Mouse (Mus musculus): ENCODE results near the gene Mettl7b. TPM values are rescaled to one million over a fixed set of nuclear protein-coding genes. Genes with fewer than 3 reads are reported as not detected.

Gene Mettl7b
- polyA plus RNA-seq, 1 experiment from 2014 or later = not detected

DNA sequence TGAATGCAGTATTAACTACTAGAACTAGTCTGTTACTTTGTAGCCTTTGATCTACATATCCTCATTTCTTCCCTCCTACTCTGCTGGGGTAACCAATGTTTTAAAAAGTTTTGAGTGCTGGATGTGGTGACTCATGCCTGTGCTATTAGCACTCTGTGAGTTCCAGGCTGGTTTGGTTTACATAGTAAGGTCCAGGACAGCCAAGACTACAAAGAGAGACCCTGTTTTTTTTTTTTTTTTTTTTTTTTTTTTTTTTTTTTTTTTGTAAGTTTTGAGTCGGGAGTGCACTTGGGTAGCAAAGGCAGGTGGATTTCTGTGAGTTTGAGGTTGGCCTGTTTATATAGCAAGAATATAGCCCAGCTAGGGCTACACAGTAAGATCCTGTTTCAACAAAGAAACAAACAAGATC is 7.6 kb upstream of the Mettl7b start:
- H3K36me3 ChIP-seq (ENCODE audit: inconsistent target) = no peaks in the 10 kb centered on the region
- no peak overlapping the region for H3K27ac ChIP-seq
- no peak overlapping the region for H3K4me3 ChIP-seq (ENCODE audit: inconsistent target)
- H3K79me2 ChIP-seq (ENCODE audit: inconsistent target) = no peaks in the 10 kb centered on the region
- 67% methylated on average over 1 of the region's 1 CpGs for WGBS (ENCODE audit: missing documents)

DNA sequence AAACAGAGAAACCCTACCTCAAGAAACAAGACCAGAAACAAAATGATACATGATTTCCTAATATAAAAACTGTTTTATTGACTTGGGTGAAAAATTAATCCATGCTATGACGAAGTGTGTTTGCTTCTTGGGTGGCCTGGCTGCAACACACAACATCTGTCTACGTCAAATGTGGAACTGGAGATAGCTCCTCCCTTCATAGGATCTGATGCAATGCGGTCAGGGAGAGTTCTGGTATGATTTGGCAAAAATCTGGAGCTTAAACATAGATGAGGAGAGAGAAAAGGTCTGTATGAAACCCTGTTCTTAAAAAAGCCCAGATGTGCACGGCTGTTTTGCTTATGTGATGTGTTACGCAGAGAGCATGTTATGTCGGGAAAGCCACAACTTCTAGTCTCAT is 5.1 kb upstream of the Mettl7b start:
- Histone ChIP-seq H3K79me2 (ENCODE audit: inconsistent target) (no peaks in the 10 kb centered on the region), H3K36me3 (ENCODE audit: inconsistent target) (no peaks in the 10 kb centered on the region), H3K4me3 (ENCODE audit: inconsistent target) (no peak overlapping the region), H3K27ac (no peak overlapping the region)
- WGBS (ENCODE audit: missing documents) = 36% methylated on average over 6 of the region's 6 CpGs

- Histone ChIP-seq H3K36me3 (ENCODE audit: inconsistent target) (no peaks in the 10 kb centered on the region), H3K79me2 (ENCODE audit: inconsistent target) (no peaks in the 10 kb centered on the region), H3K4me3 (ENCODE audit: inconsistent target) (no peak overlapping the region), H3K27ac (no peak overlapping the region)
- WGBS (ENCODE audit: missing documents) = 96% methylated on average over 2 of the region's 2 CpGs
These were observed 4.2 kb upstream of the Mettl7b start for GRCm38 (mm10) chr10:128964961-128965360.

DNA sequence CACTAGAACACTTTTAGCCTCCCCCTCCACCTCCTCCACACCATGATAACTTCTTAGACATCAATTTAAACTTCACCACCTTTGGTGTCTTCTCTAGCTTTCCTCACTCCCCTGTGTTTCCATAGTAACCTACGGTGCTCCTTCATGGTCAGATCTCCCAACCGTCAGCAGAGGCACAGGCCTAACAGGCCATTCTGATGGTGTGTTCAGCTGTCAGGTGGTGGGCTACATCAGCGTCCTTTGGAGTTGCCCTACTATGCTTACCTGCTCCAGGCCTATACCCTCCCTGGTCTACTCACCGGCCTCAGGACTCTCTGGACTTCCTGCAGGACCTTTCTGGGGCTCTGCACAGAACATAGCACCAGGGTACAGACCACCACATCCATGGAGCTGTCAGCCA is 646 bp downstream of the Mettl7b start:
- WGBS (ENCODE audit: missing documents) = 84% methylated on average over 4 of the region's 4 CpGs
- no peaks in the 10 kb centered on the region for H3K36me3 ChIP-seq (ENCODE audit: inconsistent target)
- no peak overlapping the region for H3K27ac ChIP-seq
- H3K4me3 ChIP-seq (ENCODE audit: inconsistent target) = no peak overlapping the region
- no peaks in the 10 kb centered on the region for H3K79me2 ChIP-seq (ENCODE audit: inconsistent target)

DNA sequence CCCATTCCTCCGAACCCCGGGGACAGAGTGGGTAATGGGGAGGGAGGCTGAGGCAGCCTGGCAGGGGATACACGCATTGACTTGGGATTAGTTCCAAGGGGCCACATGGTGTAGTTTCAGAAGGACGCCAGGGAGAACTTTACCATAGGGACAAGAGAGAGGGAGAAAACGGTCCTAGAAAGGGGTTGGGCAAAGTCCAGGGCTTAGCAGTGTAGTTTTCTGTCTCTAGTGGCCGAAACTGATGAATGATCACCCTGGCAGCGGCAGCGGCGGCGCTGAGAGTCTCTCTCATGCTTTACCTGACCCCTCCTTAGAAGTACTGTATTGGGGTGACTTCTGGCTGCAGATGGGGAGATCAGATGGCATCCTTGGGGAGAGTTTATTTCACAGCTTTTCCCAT is 2.4 kb downstream of the Mettl7b start:
- 87% methylated on average over 10 of the region's 10 CpGs for WGBS (ENCODE audit: missing documents)
- H3K4me3 ChIP-seq (ENCODE audit: inconsistent target) = no peak overlapping the region
- no peaks in the 10 kb centered on the region for H3K36me3 ChIP-seq (ENCODE audit: inconsistent target)

DNA sequence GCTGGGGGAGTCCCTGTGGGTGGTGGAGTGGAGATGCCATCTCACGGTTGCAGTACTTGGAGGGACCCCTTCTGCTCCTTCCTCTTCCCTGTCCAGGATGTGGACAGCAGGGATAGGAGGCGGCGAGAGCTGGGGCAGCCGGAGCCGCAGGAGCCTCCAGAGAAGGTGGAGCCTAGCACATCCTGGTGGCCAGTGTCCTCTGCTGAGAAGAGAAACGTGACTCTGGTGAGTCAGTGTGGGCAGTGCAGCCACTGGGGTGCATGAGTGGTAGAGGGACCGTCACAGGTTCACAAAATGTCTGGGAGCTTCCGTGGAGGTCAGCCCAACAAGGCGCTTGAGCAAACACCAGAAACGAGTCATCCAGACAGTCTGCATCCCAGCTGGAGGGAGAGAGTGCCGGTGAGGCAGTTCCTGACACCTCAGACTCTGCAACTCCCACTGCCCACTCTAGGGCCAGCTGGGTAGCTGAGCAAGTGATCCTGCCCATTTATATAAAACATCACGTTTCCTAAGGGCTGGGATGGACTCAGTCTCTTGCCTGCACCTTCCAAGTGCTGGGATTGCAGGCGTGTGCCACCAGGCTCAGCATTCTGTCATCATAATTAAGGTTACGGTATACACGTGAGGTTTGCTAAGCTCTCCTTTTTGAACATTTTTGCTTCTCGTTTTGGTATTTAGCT is 10.4 kb downstream of the Mettl7b start:
- no peak overlapping the region for H3K27ac ChIP-seq
- H3K4me3 ChIP-seq (ENCODE audit: inconsistent target) = no peak overlapping the region
- H3K79me2 ChIP-seq (ENCODE audit: inconsistent target) = no peaks in the 10 kb centered on the region
- 73% methylated on average over 16 of the region's 16 CpGs for WGBS (ENCODE audit: missing documents)
- H3K36me3 ChIP-seq (ENCODE audit: inconsistent target) = no peaks in the 10 kb centered on the region

More for the DNA sequence above, 2.4 kb downstream of the Mettl7b start:
- no peaks in the 10 kb centered on the region for H3K79me2 ChIP-seq (ENCODE audit: inconsistent target)
- H3K27ac ChIP-seq = no peak overlapping the region

DNA sequence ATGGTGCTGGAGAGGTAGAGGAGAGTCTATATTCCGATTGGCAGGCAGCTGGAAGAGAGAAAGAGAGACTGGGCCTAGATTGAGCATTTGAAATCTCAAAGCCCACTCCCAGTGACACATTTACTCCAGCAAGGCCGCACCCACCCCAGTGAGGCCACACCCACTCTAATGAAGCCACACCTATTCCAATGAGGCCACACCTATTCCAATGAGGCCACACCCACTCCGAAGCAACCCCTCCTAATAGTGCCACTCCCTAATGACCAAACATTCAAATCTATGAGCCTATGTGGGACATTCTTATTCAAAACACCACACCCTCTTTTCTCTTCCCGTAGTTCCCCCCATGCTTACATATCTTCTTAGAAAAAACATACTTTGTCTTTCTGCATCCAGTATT is 13.3 kb downstream of the Mettl7b start:
- Histone ChIP-seq H3K4me3 (ENCODE audit: inconsistent target) (no peak overlapping the region), H3K36me3 (ENCODE audit: inconsistent target) (no peaks in the 10 kb centered on the region), H3K27ac (no peak overlapping the region), H3K79me2 (ENCODE audit: inconsistent target) (no peaks in the 10 kb centered on the region)
- 83% methylated on average over 4 of the region's 4 CpGs for WGBS (ENCODE audit: missing documents)

DNA sequence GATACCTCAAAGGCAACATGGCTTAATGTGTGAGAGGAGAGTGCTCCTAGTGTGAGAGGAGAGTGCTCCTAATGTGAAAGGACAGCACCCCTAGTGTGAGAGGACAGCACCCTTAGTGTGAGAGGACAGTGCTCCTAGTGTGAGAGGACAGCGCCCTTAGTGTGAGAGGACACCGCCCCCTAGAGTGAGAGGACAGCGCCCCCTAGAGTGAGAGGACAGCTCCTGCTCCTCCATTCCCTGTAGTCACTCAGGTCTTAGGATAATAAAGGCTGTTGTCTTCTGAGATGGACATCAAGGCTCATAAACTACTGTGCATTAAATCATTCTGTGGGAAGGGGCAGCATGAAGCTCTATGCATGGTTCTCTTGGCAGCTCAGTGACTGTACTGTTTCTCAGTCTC is 15.1 kb downstream of the Mettl7b start:
- Histone ChIP-seq H3K4me3 (ENCODE audit: inconsistent target) (no peak overlapping the region), H3K27ac (no peak overlapping the region), H3K36me3 (ENCODE audit: inconsistent target) (no peaks in the 10 kb centered on the region), H3K79me2 (ENCODE audit: inconsistent target) (no peaks in the 10 kb centered on the region)
- WGBS (ENCODE audit: missing documents) = 27% methylated on average over 3 of the region's 3 CpGs

GRCm38 (mm10) chr10:128940475-128941061 is 20.2 kb downstream of the Mettl7b start:
- Histone ChIP-seq H3K36me3 (ENCODE audit: inconsistent target) (no peaks in the 10 kb centered on the region), H3K79me2 (ENCODE audit: inconsistent target) (no peaks in the 10 kb centered on the region), H3K27ac (no peak overlapping the region), H3K4me3 (ENCODE audit: inconsistent target) (no peak overlapping the region)
- 85% methylated on average over 10 of the region's 10 CpGs for WGBS (ENCODE audit: missing documents)

GRCm38 (mm10) chr10:128938974-128939373 is 21.8 kb downstream of the Mettl7b start:
- H3K4me3 ChIP-seq (ENCODE audit: inconsistent target) = no peak overlapping the region
- whole genome bisulfite sequencing (ENCODE audit: missing documents) = 81% methylated on average over 5 of the region's 5 CpGs
- no peak overlapping the region for H3K27ac ChIP-seq

GRCm38 (mm10) chr10:128938457-128938856 is 22.3 kb downstream of the Mettl7b start:
- no peaks in the 10 kb centered on the region for H3K36me3 ChIP-seq (ENCODE audit: inconsistent target)
- H3K27ac ChIP-seq = no peak overlapping the region
- H3K4me3 ChIP-seq (ENCODE audit: inconsistent target) = no peak overlapping the region
- WGBS (ENCODE audit: missing documents) = 84% methylated on average over 9 of the region's 9 CpGs
- H3K79me2 ChIP-seq (ENCODE audit: inconsistent target) = no peaks in the 10 kb centered on the region

More at GRCm38 (mm10) chr10:128938974-128939373, 21.8 kb downstream of the Mettl7b start:
- no peaks in the 10 kb centered on the region for H3K36me3 ChIP-seq (ENCODE audit: inconsistent target)
- no peaks in the 10 kb centered on the region for H3K79me2 ChIP-seq (ENCODE audit: inconsistent target)

DNA sequence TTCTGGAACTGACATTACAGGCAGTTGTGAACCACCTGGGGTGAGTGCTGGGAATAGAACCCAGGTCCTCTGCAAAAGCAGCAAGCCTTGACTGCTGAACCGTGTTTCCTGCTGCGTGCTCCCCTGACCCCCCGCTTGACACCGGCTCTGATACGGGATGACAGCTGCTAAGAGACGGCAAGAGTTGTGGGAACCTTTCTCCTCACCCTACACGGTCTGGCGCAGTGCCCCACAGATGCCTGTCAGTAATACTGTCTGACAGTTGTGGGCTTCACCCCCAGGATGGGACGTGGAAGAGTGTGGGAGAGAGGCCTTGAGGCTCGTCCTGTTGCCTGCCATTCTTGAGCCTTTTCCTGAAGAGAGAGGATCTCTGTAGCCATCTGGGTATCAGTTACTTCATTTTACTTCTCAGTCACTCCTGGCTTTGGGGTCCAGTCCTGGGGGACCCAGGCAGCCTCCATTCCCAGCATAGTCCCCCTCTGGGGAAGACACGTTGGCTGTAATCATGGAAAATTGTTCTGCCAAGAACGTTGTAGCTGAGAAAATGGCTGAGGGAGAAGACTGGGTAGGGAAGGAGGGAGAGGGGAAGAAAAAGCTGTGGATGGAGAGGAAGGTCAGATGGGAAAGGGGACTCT is 22.9 kb downstream of the Mettl7b start:
- no peaks in the 10 kb centered on the region for H3K79me2 ChIP-seq (ENCODE audit: inconsistent target)
- no peak overlapping the region for H3K27ac ChIP-seq
- WGBS (ENCODE audit: missing documents) = 80% methylated on average over 12 of the region's 12 CpGs
- H3K4me3 ChIP-seq (ENCODE audit: inconsistent target) = no peak overlapping the region
- H3K36me3 ChIP-seq (ENCODE audit: inconsistent target) = no peaks in the 10 kb centered on the region

GRCm38 (mm10) chr10:128935826-128936440 is 24.9 kb downstream of the Mettl7b start:
- no peak overlapping the region for H3K4me3 ChIP-seq (ENCODE audit: inconsistent target)
- no peak overlapping the region for H3K27ac ChIP-seq
- H3K79me2 ChIP-seq (ENCODE audit: inconsistent target) = no peaks in the 10 kb centered on the region
- H3K36me3 ChIP-seq (ENCODE audit: inconsistent target) = no peaks in the 10 kb centered on the region
- 82% methylated on average over 8 of the region's 8 CpGs for WGBS (ENCODE audit: missing documents)

DNA sequence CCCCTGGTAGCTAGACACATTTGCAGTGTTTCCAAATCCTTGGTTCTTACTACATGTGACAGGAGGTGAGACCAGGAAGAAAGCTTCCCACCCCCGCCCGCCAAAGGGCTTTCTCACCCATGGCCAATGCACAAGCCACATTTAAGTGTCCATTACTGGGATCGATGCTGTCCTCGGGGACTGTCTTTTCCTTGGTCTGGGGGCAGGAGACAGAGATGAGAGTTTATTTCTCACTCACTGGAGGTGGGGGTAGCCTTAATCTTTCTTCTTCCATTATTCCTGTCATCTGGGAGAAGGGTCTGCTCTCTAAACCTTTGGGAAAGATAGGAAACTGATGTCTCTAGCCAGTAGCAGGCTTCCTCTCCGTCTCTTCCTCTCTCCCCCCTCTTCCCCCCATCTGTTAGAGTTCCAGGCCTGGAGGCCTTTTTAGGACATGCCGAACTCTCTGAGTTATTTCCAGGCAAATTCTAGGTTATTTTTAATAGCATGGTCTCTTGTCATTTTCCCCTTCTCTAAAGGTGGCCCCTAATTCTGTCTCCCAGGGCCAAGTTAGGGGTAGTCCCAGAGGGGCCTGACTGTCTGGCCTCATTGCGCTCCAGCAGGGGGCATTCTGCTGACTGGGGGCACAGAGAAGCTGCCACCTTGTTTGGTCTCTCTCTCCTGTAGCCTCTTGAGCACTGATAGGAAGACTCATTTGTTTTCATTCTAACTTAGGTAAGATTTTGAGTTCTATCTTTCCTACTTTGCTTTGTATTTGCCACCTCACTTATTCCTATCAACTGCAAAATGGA is 25.6 kb downstream of the Mettl7b start:
- 83% methylated on average over 7 of the region's 7 CpGs for WGBS (ENCODE audit: missing documents)
- no peaks in the 10 kb centered on the region for H3K79me2 ChIP-seq (ENCODE audit: inconsistent target)
- H3K4me3 ChIP-seq (ENCODE audit: inconsistent target) = no peak overlapping the region
- H3K27ac ChIP-seq = no peak overlapping the region
- no peaks in the 10 kb centered on the region for H3K36me3 ChIP-seq (ENCODE audit: inconsistent target)
